Mouse (Mus musculus): ENCODE data around the gene Fbxl8. TPM values are rescaled to one million over a fixed set of nuclear protein-coding genes. Genes with fewer than 3 reads are reported as not detected.

The Fbxl8 gene
- total and polyA plus RNA-seq, 3 experiments = 5.2 to 10.5 (median 5.9) TPM

DNA sequence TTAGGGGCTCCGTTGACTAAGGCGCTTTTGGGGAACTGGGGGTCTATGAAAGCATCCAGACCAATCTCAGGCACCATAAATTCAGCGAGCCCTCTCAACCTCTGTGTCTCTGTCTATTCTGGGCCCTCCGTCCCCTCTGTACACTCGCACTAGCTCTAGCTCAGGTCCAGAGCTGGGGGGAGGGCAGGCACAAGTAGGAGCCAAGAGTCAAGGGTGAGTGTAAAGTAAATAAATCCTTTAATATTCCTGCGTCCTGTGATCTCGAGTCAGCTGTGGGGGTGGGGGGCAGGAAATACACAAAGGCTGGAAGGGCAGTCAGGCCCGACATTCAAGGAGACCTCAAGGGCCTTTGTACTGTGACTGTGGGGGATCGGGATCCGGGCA lies 4.6 kb downstream of the Fbxl8 start:
- H3K4me1 ChIP-seq (ENCODE audit: control insufficient read depth in 1 of 2, insufficient read depth in 2 of 2) = peaks cover 0 to 16% of the 10 kb centered on the region in 2 experiments; a peak in 2 of 4 replicates
- in situ Hi-C loops (cut with MboI; ENCODE audit: low pct_ligation_motif_present, low pct_unique_long_range_greater_than_20kb, low sequenced_read_pairs) = no loop called here
- no peak for TF ChIP-seq MAFK (IDR thresholded peaks at IDR 0.05; ENCODE audit: insufficient replicate concordance, low read length)
- TF ChIP-seq KAT2A (IDR thresholded peaks at IDR 0.05; ENCODE audit: insufficient replicate concordance, low read length) = no peak
- TF ChIP-seq USF1 (IDR thresholded peaks at IDR 0.05; ENCODE audit: low read depth, low read length) = no peak
- TF ChIP-seq E2F4 (IDR thresholded peaks at IDR 0.05; ENCODE audit: insufficient replicate concordance, low read depth, low read length) = no peak
- no peak for TF ChIP-seq PAX5 (IDR thresholded peaks at IDR 0.05; ENCODE audit: low read length)
- TF ChIP-seq RAD21 (IDR thresholded peaks at IDR 0.05; ENCODE audit: low read depth, low read length) = no peak
- TF ChIP-seq ZNF384 (IDR thresholded peaks at IDR 0.05; ENCODE audit: low read depth, low read length) = no peak
- TF ChIP-seq ZC3H11A (IDR thresholded peaks at IDR 0.05; ENCODE audit: low read depth, low read length) = no peak
- no peak for TF ChIP-seq POLR2A (IDR thresholded peaks at IDR 0.05; ENCODE audit: low read depth, low read length)
- TF ChIP-seq JUN (IDR thresholded peaks at IDR 0.05; ENCODE audit: insufficient read depth, low read depth, low read length) = no peak
- no peak for TF ChIP-seq SIN3A (IDR thresholded peaks at IDR 0.05; ENCODE audit: low read length)
- TF ChIP-seq MXI1 (IDR thresholded peaks at IDR 0.05; ENCODE audit: low read depth, low read length) = no peak
- no peak for TF ChIP-seq MEF2A (IDR thresholded peaks at IDR 0.05; ENCODE audit: borderline replicate concordance, low read depth, low read length)
- no peak for TF ChIP-seq JUND (conservative IDR thresholded peaks at IDR 0.05; ENCODE audit: low read depth, low read length)
- dilution Hi-C loops (cut with MboI; ENCODE audit: extremely low pct_ligation_motif_present, extremely low pct_unique_long_range_greater_than_20kb, low sequenced_read_pairs) = no loop called here
- H3K36me3 ChIP-seq (replicated peaks in 1 of 2; ENCODE audit: control insufficient read depth in 1 of 2, insufficient read depth in 1 of 2, low read length in 1 of 2) = peaks cover 22 to 37% of the 10 kb centered on the region in 2 experiments
- no peaks in the 10 kb centered on the region for H3K27me3 ChIP-seq (replicated peaks)
- H3K79me2 ChIP-seq (replicated peaks; ENCODE audit: control insufficient read depth, extremely low read depth, insufficient read depth, poor library complexity, severe bottlenecking) = no peaks in the 10 kb centered on the region
- H3K4me3 ChIP-seq (replicated peaks in 1 of 3; ENCODE audit: low read depth in 2 of 3, low read length in 2 of 3, poor library complexity in 1 of 3) = no peak overlapping the region
- no peak overlapping the region for H3K4me2 ChIP-seq (ENCODE audit: insufficient read depth, low read depth, poor library complexity, severe bottlenecking)
- DNase-seq (ENCODE audit: extremely low read depth) = no peak
- H3K27ac ChIP-seq (ENCODE audit: insufficient read depth, low read depth) = no peak overlapping the region
- peaks cover 19% of the 10 kb centered on the region for H3K9me3 ChIP-seq (replicated peaks; ENCODE audit: low read length)
- no peak overlapping the region for H3K9ac ChIP-seq (ENCODE audit: insufficient read depth, low read depth)

- H3K27me3 ChIP-seq (replicated peaks) = no peaks in the 10 kb centered on the region
- in situ Hi-C loops (cut with MboI; ENCODE audit: low pct_ligation_motif_present, low pct_unique_long_range_greater_than_20kb, low sequenced_read_pairs) (no loop called here), dilution Hi-C loops (cut with MboI; ENCODE audit: extremely low pct_ligation_motif_present, extremely low pct_unique_long_range_greater_than_20kb, low sequenced_read_pairs) (no loop called here)
- H3K9ac ChIP-seq (ENCODE audit: insufficient read depth, low read depth) = no peak within 1 kb of the TSS
- H3K4me2 ChIP-seq (ENCODE audit: insufficient read depth, low read depth, poor library complexity, severe bottlenecking) = no peak within 1 kb of the TSS
- H3K36me3 ChIP-seq (replicated peaks in 1 of 2; ENCODE audit: control insufficient read depth in 1 of 2, insufficient read depth in 1 of 2, low read length in 1 of 2) = peaks cover 22 to 37% of the 10 kb centered on the region in 2 experiments
- no peaks in the 10 kb centered on the region for H3K79me2 ChIP-seq (replicated peaks; ENCODE audit: control insufficient read depth, extremely low read depth, insufficient read depth, poor library complexity, severe bottlenecking)
- peaks cover 19% of the 10 kb centered on the region for H3K9me3 ChIP-seq (replicated peaks; ENCODE audit: low read length)
- peaks cover 0 to 16% of the 10 kb centered on the region in 2 experiments; a peak in 2 of 4 replicates for H3K4me1 ChIP-seq (ENCODE audit: control insufficient read depth in 1 of 2, insufficient read depth in 2 of 2)
- no peak within 1 kb of the TSS for H3K4me3 ChIP-seq (replicated peaks in 1 of 3; ENCODE audit: low read depth in 2 of 3, low read length in 2 of 3, poor library complexity in 1 of 3)
- no peak within 1 kb of the TSS for H3K27ac ChIP-seq (ENCODE audit: insufficient read depth, low read depth)
- no peak for DNase-seq (ENCODE audit: extremely low read depth)
- no peak for TF ChIP-seq ZC3H11A (IDR thresholded peaks at IDR 0.05; ENCODE audit: low read depth, low read length)
- TF ChIP-seq UBTF (IDR thresholded peaks at IDR 0.05; ENCODE audit: low read depth, low read length) = no peak
- TF ChIP-seq RAD21 (IDR thresholded peaks at IDR 0.05; ENCODE audit: low read depth, low read length) = no peak
- TF ChIP-seq CTCF (conservative IDR thresholded peaks at IDR 0.05 in 1 of 2, IDR thresholded peaks at IDR 0.05 in 1 of 2; ENCODE audit: low read depth in 2 of 2, low read length in 2 of 2) = no peak
- no peak for TF ChIP-seq HCFC1 (IDR thresholded peaks at IDR 0.05; ENCODE audit: low read depth, low read length)
- TF ChIP-seq MEF2A (IDR thresholded peaks at IDR 0.05; ENCODE audit: borderline replicate concordance, low read depth, low read length) = no peak
- no peak for TF ChIP-seq ELF1 (IDR thresholded peaks at IDR 0.05; ENCODE audit: low read depth, low read length)
- TF ChIP-seq USF2 (conservative IDR thresholded peaks at IDR 0.05; ENCODE audit: low read depth, low read length) = no peak
- no peak for TF ChIP-seq SIN3A (IDR thresholded peaks at IDR 0.05; ENCODE audit: low read length)
- TF ChIP-seq KAT2A (IDR thresholded peaks at IDR 0.05; ENCODE audit: insufficient replicate concordance, low read length) = no peak
- TF ChIP-seq USF1 (IDR thresholded peaks at IDR 0.05; ENCODE audit: low read depth, low read length) = no peak
- no peak for TF ChIP-seq ZNF384 (IDR thresholded peaks at IDR 0.05; ENCODE audit: low read depth, low read length)
- no peak for TF ChIP-seq GABPA (IDR thresholded peaks at IDR 0.05; ENCODE audit: insufficient replicate concordance, low read depth, low read length)
- TF ChIP-seq POLR2A (IDR thresholded peaks at IDR 0.05; ENCODE audit: low read depth, low read length) = no peak
- TF ChIP-seq PAX5 (IDR thresholded peaks at IDR 0.05; ENCODE audit: low read length) = no peak
Observed at GRCm38 (mm10) chr8:105269461-105269947, 5.1 kb downstream of the Fbxl8 start, which contains the start of gene Hsf4. Hsf4 (plus strand) TSS chr8:105269801.

Measured in CH12.LX (cell line).